Mouse (Mus musculus): ENCODE data around the gene Dars2. TPM values are rescaled to one million over a fixed set of nuclear protein-coding genes. Genes with fewer than 3 reads are reported as not detected.
A peak's percentile ranks its signal among the peaks of the same experiment; 100 is the strongest.

Dars2 gene
- polyA plus RNA-seq, 1 experiment from 2014 or later, result 15.3 TPM

DNA sequence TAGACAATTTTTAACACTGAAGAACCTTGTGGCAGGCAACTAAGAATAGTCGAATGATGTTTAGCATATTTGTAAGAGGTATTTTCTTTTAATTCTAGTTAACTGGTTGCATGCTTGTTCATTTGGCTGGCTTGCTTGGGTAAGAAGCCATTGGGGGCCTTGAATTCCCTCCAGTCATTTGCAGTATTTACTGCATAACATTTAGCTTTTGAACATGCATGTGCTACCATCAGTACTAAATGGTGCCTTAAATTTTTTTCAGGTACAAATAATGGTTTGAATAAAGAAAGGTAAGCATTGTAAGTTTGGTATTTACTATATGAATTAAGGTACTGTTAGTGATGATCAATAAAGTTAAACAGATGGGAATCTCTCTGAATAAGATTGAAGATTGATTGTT lies 33.4 kb downstream of the Dars2 start:
- Histone ChIP-seq H3K36me3 (ENCODE audit: control insufficient read depth, insufficient read depth) (peaks cover 30% of the 10 kb centered on the region), H3K4me3 (ENCODE audit: low read depth, low read length) (peak overlapping the region; percentile 90), H3K9me3 (ENCODE audit: control insufficient read depth) (no peaks in the 10 kb centered on the region), H3K27ac (ENCODE audit: low read depth, low read length) (no peak overlapping the region), H3K4me2 (replicated peaks; ENCODE audit: low read depth) (peak overlapping the region; percentile 66), H3K4me1 (replicated peaks; ENCODE audit: control insufficient read depth, insufficient read depth, low read length) (no peaks in the 10 kb centered on the region), H3K27me3 (replicated peaks; ENCODE audit: control insufficient read depth, insufficient read depth, low read length) (no peaks in the 10 kb centered on the region), H3K9ac (ENCODE audit: low read depth, low read length) (no peak overlapping the region)
- no peak for ATAC-seq
- TF ChIP-seq CTCF (IDR thresholded peaks at IDR 0.05; ENCODE audit: low read depth), result no peak
- 0% methylated on average over 1 of the region's 1 CpGs for WGBS

DNA sequence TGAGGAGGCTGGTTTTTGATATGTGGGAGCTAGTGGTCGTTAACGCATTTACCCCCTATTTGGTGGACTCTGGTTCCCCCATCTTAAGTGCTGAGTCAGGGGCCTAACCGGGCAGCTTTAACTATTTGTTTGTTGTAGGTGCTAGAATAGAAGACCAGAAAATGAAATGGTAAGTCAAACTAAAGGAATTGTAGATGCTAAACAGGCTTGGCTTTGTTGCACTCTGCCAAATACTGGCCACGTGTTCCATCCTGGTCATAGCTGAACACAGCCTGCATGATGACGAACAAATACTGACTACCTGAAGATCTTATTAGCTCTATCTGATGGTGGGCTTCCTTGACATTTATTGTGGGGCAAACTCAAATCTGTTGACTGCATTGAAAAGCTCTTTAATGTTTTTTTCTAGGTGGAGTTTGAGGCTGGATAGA lies 34.0 kb downstream of the Dars2 start:
- Histone ChIP-seq H3K27me3 (replicated peaks; ENCODE audit: control insufficient read depth, insufficient read depth, low read length) (no peaks in the 10 kb centered on the region), H3K4me3 (ENCODE audit: low read depth, low read length) (peak overlapping the region; percentile 90), H3K27ac (ENCODE audit: low read depth, low read length) (0 out of 2 replicates have a peak overlapping the region, but pooled peaks have one; percentile 97), H3K9me3 (ENCODE audit: control insufficient read depth) (no peaks in the 10 kb centered on the region), H3K9ac (ENCODE audit: low read depth, low read length) (peak overlapping the region; percentile 76), H3K4me2 (replicated peaks; ENCODE audit: low read depth) (peak overlapping the region; percentile 66), H3K36me3 (ENCODE audit: control insufficient read depth, insufficient read depth) (peaks cover 30% of the 10 kb centered on the region), H3K4me1 (replicated peaks; ENCODE audit: control insufficient read depth, insufficient read depth, low read length) (no peaks in the 10 kb centered on the region)
- no peak for TF ChIP-seq CTCF (IDR thresholded peaks at IDR 0.05; ENCODE audit: low read depth)
- WGBS, result 1% methylated on average over 5 of the region's 5 CpGs
- no peak for ATAC-seq

DNA sequence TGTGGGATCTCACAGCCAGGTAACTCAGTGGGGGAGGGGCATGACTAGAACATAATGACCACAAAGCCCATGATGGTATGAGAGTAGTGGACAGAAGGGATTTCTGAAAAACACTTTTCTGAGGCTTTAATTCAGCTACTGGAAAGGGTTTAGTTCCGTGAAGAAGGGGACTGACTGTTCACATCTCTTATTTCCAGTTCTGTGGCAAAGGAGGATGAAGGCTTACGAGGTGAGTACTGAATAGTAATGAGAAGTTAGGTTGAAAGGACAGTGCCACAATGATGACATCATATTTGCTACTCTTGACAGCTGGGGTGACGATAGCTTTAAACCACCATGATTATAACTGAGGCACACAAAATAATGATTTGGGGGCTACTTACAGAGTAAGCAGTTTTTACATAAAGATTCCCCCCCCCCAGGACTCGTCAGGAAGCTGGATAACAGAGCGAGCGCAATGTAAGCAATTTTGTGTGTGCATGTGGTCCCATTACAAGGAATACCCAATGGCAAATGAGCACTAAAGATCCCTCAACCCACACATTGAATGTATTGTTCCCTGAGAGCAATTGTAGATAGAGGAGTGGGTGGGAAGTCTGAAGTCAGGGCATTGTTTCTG lies 34.6 kb downstream of the Dars2 start:
- H3K9me3 ChIP-seq (ENCODE audit: control insufficient read depth), result no peaks in the 10 kb centered on the region
- no peaks in the 10 kb centered on the region for H3K4me1 ChIP-seq (replicated peaks; ENCODE audit: control insufficient read depth, insufficient read depth, low read length)
- H3K9ac ChIP-seq (ENCODE audit: low read depth, low read length), result peak overlapping the region; percentile 76
- peaks cover 30% of the 10 kb centered on the region for H3K36me3 ChIP-seq (ENCODE audit: control insufficient read depth, insufficient read depth)
- peak overlapping the region; percentile 90 for H3K4me3 ChIP-seq (ENCODE audit: low read depth, low read length)
- no peak for ATAC-seq
- peak overlapping the region; percentile 97 for H3K27ac ChIP-seq (ENCODE audit: low read depth, low read length)
- under 1% methylated on average over 6 of the region's 6 CpGs for WGBS
- H3K4me2 ChIP-seq (replicated peaks; ENCODE audit: low read depth), result peak overlapping the region; percentile 66
- no peaks in the 10 kb centered on the region for H3K27me3 ChIP-seq (replicated peaks; ENCODE audit: control insufficient read depth, insufficient read depth, low read length)
- no peak for TF ChIP-seq CTCF (IDR thresholded peaks at IDR 0.05; ENCODE audit: low read depth)

DNA sequence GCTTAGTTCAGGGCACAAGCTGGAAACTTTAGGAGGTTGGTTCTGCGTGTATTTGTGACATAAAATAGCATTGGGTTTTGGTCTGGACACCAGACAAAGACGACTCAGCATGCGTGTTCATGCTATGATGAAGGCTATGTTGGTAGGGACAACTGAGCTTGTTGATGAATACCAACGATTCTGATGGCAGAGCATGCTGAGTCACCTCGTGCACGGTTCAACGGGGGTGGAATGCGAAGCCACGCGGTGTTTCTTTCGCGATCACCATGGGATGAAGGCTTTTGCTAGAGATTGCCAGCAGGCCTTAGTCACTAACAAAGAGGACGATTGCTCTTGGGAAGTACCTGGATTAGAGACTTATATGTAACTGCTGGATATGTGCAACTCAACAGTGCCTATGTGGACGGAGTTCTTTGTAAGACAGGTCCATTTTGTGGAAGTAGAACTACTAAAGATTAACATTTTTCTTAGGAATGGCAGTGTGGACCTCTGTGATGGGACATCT lies 35.1 kb downstream of the Dars2 start:
- no peaks in the 10 kb centered on the region for H3K4me1 ChIP-seq (replicated peaks; ENCODE audit: control insufficient read depth, insufficient read depth, low read length)
- WGBS, result under 1% methylated on average over 14 of the region's 14 CpGs
- peak; percentile 49 for ATAC-seq
- H3K36me3 ChIP-seq (ENCODE audit: control insufficient read depth, insufficient read depth), result peaks cover 30% of the 10 kb centered on the region
- peak overlapping the region; percentile 66 for H3K4me2 ChIP-seq (replicated peaks; ENCODE audit: low read depth)
- H3K4me3 ChIP-seq (ENCODE audit: low read depth, low read length), result peak overlapping the region; percentile 90
- peak overlapping the region; percentile 76 for H3K9ac ChIP-seq (ENCODE audit: low read depth, low read length)
- peak overlapping the region; percentile 97 for H3K27ac ChIP-seq (ENCODE audit: low read depth, low read length)
- TF ChIP-seq CTCF (IDR thresholded peaks at IDR 0.05; ENCODE audit: low read depth), result no peak
- H3K9me3 ChIP-seq (ENCODE audit: control insufficient read depth), result no peaks in the 10 kb centered on the region
- H3K27me3 ChIP-seq (replicated peaks; ENCODE audit: control insufficient read depth, insufficient read depth, low read length), result no peaks in the 10 kb centered on the region

DNA sequence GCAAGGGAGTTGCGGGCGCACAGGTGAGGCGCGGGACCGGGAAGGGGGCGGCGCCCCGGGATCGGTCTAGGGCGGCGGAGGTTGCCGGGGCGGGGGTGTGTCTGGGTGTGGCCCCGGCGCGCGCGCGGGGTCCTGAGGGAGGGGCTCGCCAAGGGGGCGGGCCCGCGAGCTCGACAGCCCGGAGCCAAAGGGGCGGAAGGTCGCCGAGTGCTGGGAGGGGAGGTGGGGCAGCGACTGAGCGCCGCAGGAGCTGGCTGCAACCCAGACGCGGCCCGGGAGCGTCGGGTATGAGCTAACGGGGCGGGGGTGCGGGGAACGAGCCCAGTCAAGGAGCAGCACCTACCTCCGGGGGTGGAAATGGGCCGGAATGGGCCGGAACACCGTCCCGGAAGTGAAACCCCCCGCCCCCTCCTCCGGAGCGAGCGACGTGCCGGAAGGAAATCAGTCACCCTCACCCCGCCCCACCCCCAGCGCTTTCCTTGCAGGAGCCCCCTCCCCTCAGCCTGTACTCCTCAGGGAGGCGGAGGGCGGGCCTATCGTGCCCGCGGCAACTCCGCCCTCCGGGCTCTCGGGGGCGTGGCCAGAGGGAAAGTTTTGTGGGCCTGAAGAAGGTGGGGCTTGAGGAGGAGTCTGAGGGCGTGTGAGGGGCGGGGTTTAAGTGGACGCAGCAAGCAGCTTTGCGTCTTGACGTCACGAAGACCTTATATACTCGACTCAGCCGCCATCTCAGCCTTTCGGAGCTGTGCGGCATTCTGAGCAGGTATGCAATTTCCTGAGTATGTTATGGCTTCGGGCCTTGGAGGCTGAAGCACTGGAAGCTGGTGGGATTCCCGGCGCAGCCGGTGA lies 35.8 kb downstream of the Dars2 start, which contains the start of gene Zbtb37:
Gene Zbtb37, minus strand, starts transcription at position 415 of the 846 bp plus-strand sequence.
- peaks cover 25% of the 10 kb centered on the region for H3K36me3 ChIP-seq (ENCODE audit: control insufficient read depth, insufficient read depth)
- no peak for TF ChIP-seq CTCF (IDR thresholded peaks at IDR 0.05; ENCODE audit: low read depth)
- H3K27ac ChIP-seq (ENCODE audit: low read depth, low read length), result peak within 1 kb of the TSS; percentile 97
- WGBS, result under 1% methylated on average over 71 of the region's 76 CpGs
- no peaks in the 10 kb centered on the region for H3K4me1 ChIP-seq (replicated peaks; ENCODE audit: control insufficient read depth, insufficient read depth, low read length)
- peak within 1 kb of the TSS; percentile 90 for H3K4me3 ChIP-seq (ENCODE audit: low read depth, low read length)
- H3K9ac ChIP-seq (ENCODE audit: low read depth, low read length), result peak within 1 kb of the TSS; percentile 76
- ATAC-seq, result peak; percentile 88
- H3K4me2 ChIP-seq (replicated peaks; ENCODE audit: low read depth), result peak within 1 kb of the TSS; percentile 66
- H3K9me3 ChIP-seq (ENCODE audit: control insufficient read depth), result no peaks in the 10 kb centered on the region
- no peaks in the 10 kb centered on the region for H3K27me3 ChIP-seq (replicated peaks; ENCODE audit: control insufficient read depth, insufficient read depth, low read length)

DNA sequence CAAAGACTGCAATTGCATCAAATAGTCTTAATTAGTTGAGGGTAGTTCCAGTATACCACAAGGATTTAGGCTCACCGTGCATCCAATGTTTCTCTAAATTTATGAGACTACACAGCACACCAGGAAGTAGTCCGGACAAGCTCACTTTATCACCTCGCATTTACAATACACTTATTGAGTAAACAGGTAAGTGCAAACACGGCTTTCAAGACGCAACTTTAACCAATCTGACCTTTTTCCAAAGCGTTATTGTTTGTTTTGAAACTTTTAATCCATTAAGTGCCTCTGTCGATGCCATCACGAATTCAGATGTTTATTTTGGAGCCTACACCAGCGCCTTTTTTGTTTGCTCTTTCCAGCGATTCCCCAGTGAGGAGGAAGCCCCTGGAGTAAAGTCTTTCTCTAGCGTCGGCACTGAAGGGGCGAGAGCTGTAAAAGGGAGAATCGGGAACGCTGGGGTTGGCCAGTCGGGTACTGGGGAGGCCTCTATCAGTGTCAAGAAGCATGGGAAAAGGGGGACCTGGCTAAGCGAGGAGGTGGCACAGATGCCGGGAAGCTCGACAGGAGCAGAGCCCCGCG lies 36.5 kb downstream of the Dars2 start:
- no peak for ATAC-seq
- Histone ChIP-seq H3K27me3 (replicated peaks; ENCODE audit: control insufficient read depth, insufficient read depth, low read length) (no peaks in the 10 kb centered on the region), H3K9me3 (ENCODE audit: control insufficient read depth) (no peaks in the 10 kb centered on the region), H3K4me3 (ENCODE audit: low read depth, low read length) (peak overlapping the region; percentile 90), H3K4me1 (replicated peaks; ENCODE audit: control insufficient read depth, insufficient read depth, low read length) (no peaks in the 10 kb centered on the region), H3K4me2 (replicated peaks; ENCODE audit: low read depth) (peak overlapping the region; percentile 66), H3K9ac (ENCODE audit: low read depth, low read length) (peak overlapping the region; percentile 76), H3K36me3 (ENCODE audit: control insufficient read depth, insufficient read depth) (peaks cover 23% of the 10 kb centered on the region), H3K27ac (ENCODE audit: low read depth, low read length) (peak overlapping the region; percentile 97)
- no peak for TF ChIP-seq CTCF (IDR thresholded peaks at IDR 0.05; ENCODE audit: low read depth)
- under 1% methylated on average over 21 of the region's 21 CpGs for WGBS

All from intestine, postnatal 0 days (tissue).